Mouse (Mus musculus) C2C12 (cell line): ENCODE results near the gene Dach2. TPM values are rescaled to one million over a fixed set of nuclear protein-coding genes. Genes with fewer than 3 reads are reported as not detected.
"Not testable (repeated sequence)": the region's sequence is repeated elsewhere in the genome, so short reads cannot be mapped to it uniquely, and the experiment has no call there.

Experiments used
- H3K27me3 ChIP-seq: one replicate; pipeline ENCODE4 v1.6.1; 2011; ENCODE audit not compliant: control insufficient read depth, insufficient read depth, insufficient read length
- H3K36me3 ChIP-seq: one replicate; pipeline ENCODE4 v1.6.1; 2011; ENCODE audit not compliant: control insufficient read depth, insufficient read depth
- H3K4me3 ChIP-seq: one replicate; pipeline ENCODE4 v1.5.1; 2011; ENCODE audit warnings: mild to moderate bottlenecking, control low read depth; ENCODE audit not compliant: poor library complexity, insufficient read depth, severe bottlenecking
- H3K79me2 ChIP-seq: one replicate; pipeline ENCODE4 v1.6.1; 2011; ENCODE audit not compliant: control insufficient read depth, insufficient read depth
- H3K79me3 ChIP-seq: one replicate; pipeline ENCODE4 v1.6.1; 2011; ENCODE audit warnings: low read depth, control low read depth
- H3ac ChIP-seq: one replicate; pipeline ENCODE3; 2011; ENCODE audit warnings: low read depth; ENCODE audit not compliant: control insufficient read depth, insufficient read length
- CEBPB ChIP-seq: IDR thresholded peaks from one replicate; pipeline ENCODE4 v1.6.1; 2011; ENCODE audit warnings: low read depth, mild to moderate bottlenecking, control low read depth, moderate library complexity
- CTCF ChIP-seq: IDR thresholded peaks from one replicate; pipeline ENCODE4 v1.5.1; 2011; ENCODE audit not compliant: control insufficient read depth, insufficient read depth, insufficient read length
- FOSL1 ChIP-seq: IDR thresholded peaks from one replicate; pipeline ENCODE4 v1.8.0; 2011; ENCODE audit warnings: mild to moderate bottlenecking, low read length; ENCODE audit not compliant: poor library complexity, insufficient read depth, severe bottlenecking
- MAX ChIP-seq: IDR thresholded peaks from one replicate; pipeline ENCODE4 v1.6.1; 2011; ENCODE audit warnings: mild to moderate bottlenecking, control low read depth
- MYOD1 ChIP-seq: IDR thresholded peaks from one replicate; pipeline ENCODE4 v1.6.1; 2011; ENCODE audit warnings: low read depth; ENCODE audit not compliant: control insufficient read depth, insufficient read length
- MYOG ChIP-seq: IDR thresholded peaks from one replicate; pipeline ENCODE4 v1.6.1; 2011; ENCODE audit not compliant: control insufficient read depth, insufficient read length; ENCODE audit errors: extremely low read depth
- USF1 ChIP-seq: IDR thresholded peaks from one replicate; pipeline ENCODE4 v1.6.1; 2011; ENCODE audit warnings: low read depth, mild to moderate bottlenecking, control low read depth, moderate library complexity
- long read RNA-seq, 2 experiments: library from polyadenylated mRNA; unstranded; transcript quantifications; one replicate each; pipeline ENCODE4 v2.0.0; 2019 to 2020
- polyA plus RNA-seq: library from polyadenylated mRNA; unstranded; fragments of >200 nt; fragmentation: generic; extraction: Trizol; gene quantifications from one replicate; pipeline ENCODE4 v1.2.1, GENCODE M21; 2012; ENCODE audit warnings: missing spikeins

Dach2 gene
- not detected for polyA plus RNA-seq
- long read RNA-seq, experiment 1: 0 reads
- long read RNA-seq, experiment 2: 0 reads

DNA sequence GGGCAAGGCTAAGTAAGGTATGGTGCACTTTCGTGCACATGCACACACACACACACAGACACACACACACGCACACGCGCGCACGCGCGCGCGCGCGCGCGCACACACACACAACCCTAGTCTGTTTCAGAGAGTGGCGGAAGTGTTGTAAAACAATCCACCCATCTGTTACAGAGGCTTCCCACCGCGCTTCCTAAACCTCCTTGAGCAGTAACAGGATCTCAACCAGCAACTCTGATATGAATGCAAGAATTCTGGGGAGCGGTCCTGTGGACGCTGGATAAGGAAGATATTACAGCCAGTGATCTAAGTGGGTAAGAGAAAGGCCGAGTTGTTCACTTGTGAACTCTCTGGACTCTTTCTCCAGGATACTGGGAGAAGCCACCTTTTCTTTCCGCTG lies at the start of gene Dach2:
TSS of gene Dach2 (plus strand) at position 107 of the 400 bp plus-strand sequence.
- no peak within 1 kb of the TSS for H3ac ChIP-seq
- H3K79me2 ChIP-seq: no peaks in the 10 kb centered on the region
- no peak within 1 kb of the TSS for H3K4me3 ChIP-seq
- H3K27me3 ChIP-seq: no peaks in the 10 kb centered on the region
- H3K36me3 ChIP-seq: no peaks in the 10 kb centered on the region
- TF ChIP-seq USF1 (no peak), MYOG (no peak), MAX (no peak), CTCF (no peak), MYOD1 (no peak), FOSL1 (no peak), CEBPB (no peak)
- H3K79me3 ChIP-seq: no peaks in the 10 kb centered on the region

DNA sequence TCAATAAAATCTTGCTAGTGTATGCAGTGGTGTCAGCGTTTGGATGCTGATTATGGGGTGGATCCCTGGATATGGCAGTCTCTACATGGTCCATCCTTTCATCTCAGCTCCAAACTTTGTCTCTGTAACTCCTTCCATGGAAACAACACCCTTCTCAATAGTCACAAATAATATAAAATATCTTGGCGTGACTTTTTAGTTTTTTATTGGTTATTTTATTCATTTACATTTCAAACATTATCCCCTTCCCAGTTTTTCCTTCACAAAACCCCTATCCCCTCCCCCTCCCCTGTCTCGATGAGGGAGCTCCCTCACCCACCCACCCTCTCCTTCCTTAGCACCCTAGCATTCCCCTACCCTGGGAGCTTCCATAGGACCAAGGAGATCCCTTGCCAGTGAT lies 44.9 kb upstream of the Dach2 start:
- not testable (repeated sequence) for H3K4me3 ChIP-seq

DNA sequence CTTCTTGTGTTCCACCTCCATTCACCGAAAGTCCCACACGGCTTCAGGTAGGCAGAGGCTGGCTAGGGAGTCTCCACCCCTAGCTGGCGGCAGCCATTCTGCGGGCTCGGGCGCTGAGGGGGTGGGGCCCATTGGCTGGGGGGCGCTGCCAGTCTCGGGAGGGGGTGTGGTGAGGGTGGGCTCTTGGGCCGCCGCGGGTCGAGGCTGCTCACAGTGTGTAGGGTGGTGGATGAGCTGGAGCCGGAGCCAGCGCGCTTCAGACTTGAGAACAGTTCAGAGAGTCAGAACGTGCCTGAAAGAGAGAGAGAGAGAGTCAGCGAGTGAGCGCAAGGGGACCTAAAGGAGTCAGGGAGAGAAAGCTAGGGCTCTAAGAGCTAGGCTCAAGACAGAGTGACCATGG lies 721 bp downstream of the Dach2 start:
- no peak for TF ChIP-seq MAX
- TF ChIP-seq CEBPB: no peak
- TF ChIP-seq FOSL1: no peak
- TF ChIP-seq USF1: no peak
- no peak for TF ChIP-seq MYOD1
- no peak for TF ChIP-seq CTCF
- no peak for TF ChIP-seq MYOG
- H3K79me3 ChIP-seq: no peaks in the 10 kb centered on the region
- no peaks in the 10 kb centered on the region for H3K79me2 ChIP-seq
- H3K27me3 ChIP-seq: no peaks in the 10 kb centered on the region
- no peak overlapping the region for H3K4me3 ChIP-seq
- no peaks in the 10 kb centered on the region for H3K36me3 ChIP-seq
- no peak overlapping the region for H3ac ChIP-seq

More for the DNA sequence above, 44.9 kb upstream of the Dach2 start:
- not testable (repeated sequence) for H3K79me3 ChIP-seq, H3K36me3 ChIP-seq, H3ac ChIP-seq, H3K27me3 ChIP-seq, H3K79me2 ChIP-seq

DNA sequence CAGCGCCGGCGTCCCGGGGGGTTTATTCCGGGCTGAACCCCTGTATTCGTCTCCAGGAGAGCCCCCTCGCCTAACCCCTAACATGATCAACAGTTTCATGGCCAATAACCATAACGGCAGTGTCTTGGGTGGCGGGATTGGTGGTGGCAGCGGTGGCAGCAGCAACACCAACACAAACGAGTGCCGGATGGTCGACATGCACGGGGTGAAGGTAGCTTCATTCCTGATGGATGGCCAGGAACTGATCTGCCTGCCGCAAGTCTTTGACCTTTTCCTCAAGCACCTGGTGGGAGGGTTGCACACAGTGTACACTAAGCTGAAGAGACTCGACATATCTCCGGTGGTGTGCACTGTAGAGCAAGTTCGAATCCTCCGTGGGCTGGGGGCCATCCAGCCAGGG lies 1.2 kb downstream of the Dach2 start:
- no peaks in the 10 kb centered on the region for H3K79me3 ChIP-seq
- H3K27me3 ChIP-seq: no peaks in the 10 kb centered on the region
- H3K4me3 ChIP-seq: no peak overlapping the region
- H3ac ChIP-seq: no peak overlapping the region
- H3K79me2 ChIP-seq: no peaks in the 10 kb centered on the region
- no peaks in the 10 kb centered on the region for H3K36me3 ChIP-seq
- TF ChIP-seq FOSL1 (no peak), MYOD1 (no peak), USF1 (no peak), CTCF (no peak), MAX (no peak), CEBPB (no peak)

DNA sequence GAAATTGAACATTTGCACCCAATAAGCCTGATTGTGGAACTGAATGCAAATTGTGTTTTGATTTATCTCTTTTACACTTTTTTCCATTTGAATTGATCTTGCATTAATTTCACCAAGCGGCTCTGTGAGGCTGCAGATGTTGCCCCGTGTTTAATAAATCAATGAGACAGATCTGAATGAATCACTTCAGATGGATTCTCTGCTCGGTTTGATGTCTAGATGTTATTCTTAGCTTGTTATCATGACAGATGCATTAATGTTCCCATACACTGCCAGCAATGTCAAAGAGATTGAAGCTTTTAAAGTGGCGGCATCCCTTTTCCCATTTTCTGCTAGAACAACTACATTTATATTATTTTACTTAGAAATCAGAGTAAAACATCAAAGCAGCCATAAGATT lies 7.0 kb downstream of the Dach2 start:
- Histone ChIP-seq H3K79me3 (no peaks in the 10 kb centered on the region), H3K4me3 (no peak overlapping the region), H3K79me2 (no peaks in the 10 kb centered on the region), H3K36me3 (no peaks in the 10 kb centered on the region), H3ac (no peak overlapping the region), H3K27me3 (no peaks in the 10 kb centered on the region)
- TF ChIP-seq MYOD1 (no peak), FOSL1 (no peak), CEBPB (no peak), MYOG (no peak), USF1 (no peak), CTCF (no peak), MAX (no peak)

DNA sequence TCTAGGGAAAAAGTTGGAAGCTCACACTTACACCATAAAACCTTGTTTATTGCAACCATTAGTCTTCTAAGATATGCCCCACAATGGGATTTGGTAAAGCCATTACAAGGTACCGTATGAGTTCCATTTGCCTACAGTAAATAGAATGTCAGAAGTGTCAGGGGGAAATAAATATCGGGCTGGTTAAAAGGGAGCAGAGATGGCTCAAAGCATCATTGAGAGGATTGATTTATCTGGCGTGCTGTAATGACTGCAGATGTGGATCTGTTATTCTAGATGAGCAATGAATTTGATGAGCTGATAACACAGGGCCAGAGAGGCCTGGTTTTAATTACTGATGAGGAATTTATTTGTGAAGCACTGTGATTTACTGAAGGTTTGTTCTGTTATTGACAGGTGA lies 40.8 kb downstream of the Dach2 start:
- no peaks in the 10 kb centered on the region for H3K27me3 ChIP-seq
- TF ChIP-seq MAX (no peak), FOSL1 (no peak), MYOG (no peak), USF1 (no peak), CTCF (no peak), MYOD1 (no peak), CEBPB (no peak)
- no peak overlapping the region for H3K4me3 ChIP-seq
- H3K36me3 ChIP-seq: no peaks in the 10 kb centered on the region
- H3K79me3 ChIP-seq: no peaks in the 10 kb centered on the region
- H3ac ChIP-seq: no peak overlapping the region
- no peaks in the 10 kb centered on the region for H3K79me2 ChIP-seq
